Mouse (Mus musculus) kidney, adult 2 months (tissue): ENCODE data around the gene Kremen2. TPM values are rescaled to one million over a fixed set of nuclear protein-coding genes. Genes with fewer than 3 reads are reported as not detected.

Experiments
- DNase-seq: peaks from one replicate; pipeline ENCODE4 v3.0.0; 2021
- H3K27ac ChIP-seq: fragments of 200-500 bp; 2 replicates; pipeline ENCODE4 v1.5.1; 2012; ENCODE audit warnings: low read depth, low read length, control low read depth, inconsistent platforms; ENCODE audit not compliant: insufficient read depth
- H3K27me3 ChIP-seq: fragments of 200-500 bp; replicated peaks from 2 replicates; pipeline ENCODE4 v1.6.1; 2012; ENCODE audit warnings: mild to moderate bottlenecking, moderate library complexity, low read length, inconsistent platforms; ENCODE audit not compliant: control insufficient read depth, insufficient read depth
- H3K36me3 ChIP-seq: fragments of 200-500 bp; 2 replicates; pipeline ENCODE4 v1.6.1; 2012; ENCODE audit warnings: mild to moderate bottlenecking, moderate library complexity, low read length, inconsistent platforms; ENCODE audit not compliant: control insufficient read depth, insufficient read depth
- H3K4me1 ChIP-seq: fragments of 200-500 bp; 2 replicates; pipeline ENCODE4 v1.6.1; 2011; ENCODE audit warnings: low read length; ENCODE audit not compliant: control insufficient read depth, insufficient read depth
- H3K4me3 ChIP-seq: fragments of 200-500 bp; 2 replicates; pipeline ENCODE4 v1.5.1; 2011; ENCODE audit warnings: mild to moderate bottlenecking, low read depth, low read length, control low read depth; ENCODE audit not compliant: insufficient read depth
- CTCF ChIP-seq: fragments of 200-500 bp; conservative IDR thresholded peaks from 2 replicates; pipeline ENCODE4 v1.5.1; 2011; ENCODE audit warnings: low read depth, mild to moderate bottlenecking, control low read depth, low read length, moderate library complexity, mixed read lengths; ENCODE audit not compliant: insufficient read depth, insufficient read length
- POLR2A ChIP-seq: fragments of 200-500 bp; IDR thresholded peaks from one replicate; pipeline ENCODE4 v1.6.1; 2011; ENCODE audit warnings: low read depth, low read length, control low read depth
- WGBS: fragments of 180-500 bp; shearing (Covaris S2); methylation state at CpG from one replicate; pipeline ENCODE4 v1.1.7; 2018; 5-methylcytosine and 5-hydroxymethylcytosine counted together
- polyA plus RNA-seq: library from polyadenylated mRNA; depleted of rRNA; stranded (reverse); fragments of >200 nt; gene quantifications from 2 replicates; pipeline ENCODE4 v1.2.3, GENCODE M21; 2012

The Kremen2 gene
- polyA plus RNA-seq, 1 experiment: 0.17 TPM

GRCm38 (mm10) chr17:23747471-23747870, 1.8 kb upstream of the Kremen2 start:
- Histone ChIP-seq H3K4me3 (no peak overlapping the region), H3K27ac (no peak overlapping the region), H3K36me3 (no peaks in the 10 kb centered on the region), H3K27me3 (peaks cover 4% of the 10 kb centered on the region; the same call in 1 of the 2 replicates), H3K4me1 (no peaks in the 10 kb centered on the region)
- TF ChIP-seq CTCF: no peak
- no peak for TF ChIP-seq POLR2A
- no peak for DNase-seq
- 90% methylated on average over 3 of the region's 3 CpGs for WGBS

- 85% methylated on average over 3 of the region's 3 CpGs for WGBS
- Histone ChIP-seq H3K4me3 (no peak overlapping the region), H3K27me3 (peaks cover 4% of the 10 kb centered on the region; the same call in 1 of the 2 replicates), H3K4me1 (no peaks in the 10 kb centered on the region), H3K27ac (no peak overlapping the region), H3K36me3 (no peaks in the 10 kb centered on the region)
- no peak for DNase-seq
- TF ChIP-seq POLR2A: no peak
- no peak for TF ChIP-seq CTCF
Observed at GRCm38 (mm10) chr17:23746767-23747166, 1.1 kb upstream of the Kremen2 start.

- DNase-seq: no peak
Observed at GRCm38 (mm10) chr17:23746311-23746710, 678 bp upstream of the Kremen2 start.

GRCm38 (mm10) chr17:23744651-23745050, 982 bp downstream of the Kremen2 start:
- WGBS: 16% methylated on average over 14 of the region's 14 CpGs
- H3K4me3 ChIP-seq: no peak overlapping the region
- H3K27ac ChIP-seq: no peak overlapping the region
- H3K36me3 ChIP-seq: no peaks in the 10 kb centered on the region
- TF ChIP-seq POLR2A: no peak
- no peak for TF ChIP-seq CTCF
- no peaks in the 10 kb centered on the region for H3K4me1 ChIP-seq
- DNase-seq: no peak
- peaks cover 4% of the 10 kb centered on the region; the same call in 1 of the 2 replicates for H3K27me3 ChIP-seq

More at GRCm38 (mm10) chr17:23746311-23746710, 678 bp upstream of the Kremen2 start:
- Histone ChIP-seq H3K36me3 (no peaks in the 10 kb centered on the region), H3K27me3 (peaks cover 4% of the 10 kb centered on the region; the same call in 1 of the 2 replicates), H3K4me3 (no peak overlapping the region), H3K27ac (no peak overlapping the region), H3K4me1 (no peaks in the 10 kb centered on the region)
- WGBS: 32% methylated on average over 12 of the region's 12 CpGs
- TF ChIP-seq CTCF (no peak), POLR2A (no peak)

GRCm38 (mm10) chr17:23744076-23744475, 1.6 kb downstream of the Kremen2 start:
- Histone ChIP-seq H3K27me3 (peaks cover 4% of the 10 kb centered on the region; the same call in 1 of the 2 replicates), H3K4me1 (no peaks in the 10 kb centered on the region)

GRCm38 (mm10) chr17:23742941-23743340, 2.7 kb downstream of the Kremen2 start:
- WGBS: 74% methylated on average over 12 of the region's 12 CpGs
- Histone ChIP-seq H3K4me3 (no peak overlapping the region), H3K36me3 (no peaks in the 10 kb centered on the region), H3K27ac (no peak overlapping the region), H3K4me1 (no peaks in the 10 kb centered on the region), H3K27me3 (peaks cover 4% of the 10 kb centered on the region; the same call in 1 of the 2 replicates)
- DNase-seq: no peak
- TF ChIP-seq POLR2A (no peak), CTCF (no peak)

More at GRCm38 (mm10) chr17:23744076-23744475, 1.6 kb downstream of the Kremen2 start:
- no peak overlapping the region for H3K27ac ChIP-seq
- DNase-seq: no peak
- TF ChIP-seq POLR2A: no peak
- TF ChIP-seq CTCF: no peak
- H3K36me3 ChIP-seq: no peaks in the 10 kb centered on the region
- WGBS: 72% methylated on average over 8 of the region's 8 CpGs
- H3K4me3 ChIP-seq: no peak overlapping the region

- H3K27ac ChIP-seq: no peak overlapping the region
- WGBS: 6% methylated on average over 44 of the region's 44 CpGs
- H3K27me3 ChIP-seq: peaks cover 4% of the 10 kb centered on the region; the same call in 1 of the 2 replicates
- no peaks in the 10 kb centered on the region for H3K4me1 ChIP-seq
- H3K4me3 ChIP-seq: peak overlapping the region; percentile 29; the same call in 1 of the 2 replicates
- no peak for TF ChIP-seq POLR2A
- TF ChIP-seq CTCF: no peak
- peak; percentile 40 for DNase-seq
- no peaks in the 10 kb centered on the region for H3K36me3 ChIP-seq
Observed at GRCm38 (mm10) chr17:23742210-23742793, 3.3 kb downstream of the Kremen2 start.
